Mouse (Mus musculus) erythroid progenitor cell, adult 5-6 weeks (primary cell): Measurements from ENCODE around the gene Spaar. TPM values are rescaled to one million over a fixed set of nuclear protein-coding genes. Genes with fewer than 3 reads are reported as not detected.
A peak's percentile ranks its signal among the peaks of the same experiment; 100 is the strongest.

ENCODE experiments used
- ATAC-seq: replicated peaks from 2 replicates; pipeline ENCODE4 v1.8.0; 2016; ENCODE audit warnings: moderate number of reproducible peaks, mild to moderate bottlenecking, moderate TSS enrichment, inconsistent platforms; ENCODE audit not compliant: poor library complexity, low FRiP score, severe bottlenecking
- total RNA-seq, 2 experiments: library from RNA; stranded (forward) in 1 of 2; stranded (reverse) in 1 of 2; fragments of 150-400 nt in 1 of 2; fragments of 186-747, 209-891 nt in 1 of 2; gene quantifications; 2 replicates each; pipeline versions ENCODE4 v1.2.3 to v1.2.4; 2015 to 2017; ENCODE audit warnings: low replicate concordance in 2 of 2

Gene Spaar
- total RNA-seq (2015; ENCODE audit: low replicate concordance) (not detected in 2 replicates), total RNA-seq (2017; ENCODE audit: low replicate concordance) (not detected in 2 replicates)

- ATAC-seq: no peak
Observed at GRCm38 (mm10) chr4:43729794-43730550, at the start of gene Spaar. Spaar (plus strand) TSS chr4:43730034.

- ATAC-seq: no peak
Observed at GRCm38 (mm10) chr4:43690021-43690420, 39.8 kb upstream of the Spaar start.

GRCm38 (mm10) chr4:43691026-43691425 lies 38.8 kb upstream of the Spaar start:
- no peak for ATAC-seq

- ATAC-seq: no peak
Observed at GRCm38 (mm10) chr4:43693806-43694241, 36.0 kb upstream of the Spaar start.

- ATAC-seq: no peak
Observed at GRCm38 (mm10) chr4:43694439-43695248, 35.2 kb upstream of the Spaar start.

GRCm38 (mm10) chr4:43695249-43695671 lies 34.6 kb upstream of the Spaar start:
- no peak for ATAC-seq

- no peak for ATAC-seq
Observed at GRCm38 (mm10) chr4:43696561-43696960, 33.3 kb upstream of the Spaar start.

- ATAC-seq: no peak
Observed at GRCm38 (mm10) chr4:43700707-43701106, 29.1 kb upstream of the Spaar start, which contains the start of gene Olfr70. Olfr70 (minus strand) TSS chr4:43700807.

- no peak for ATAC-seq
Observed at GRCm38 (mm10) chr4:43703439-43703838, 26.4 kb upstream of the Spaar start.

GRCm38 (mm10) chr4:43703851-43704250 lies 26.0 kb upstream of the Spaar start:
- no peak for ATAC-seq

GRCm38 (mm10) chr4:43705991-43706390 lies 23.8 kb upstream of the Spaar start:
- ATAC-seq: no peak

- ATAC-seq: no peak
Observed at GRCm38 (mm10) chr4:43709869-43710268, 20.0 kb upstream of the Spaar start, which contains the start of gene Olfr71. Olfr71 (minus strand) TSS chr4:43710255.

- 0 out of 2 replicates have a peak, but pooled peaks have one; percentile 46 for ATAC-seq
Observed at GRCm38 (mm10) chr4:43711821-43712220, 18.0 kb upstream of the Spaar start.

- ATAC-seq: no peak
Observed at GRCm38 (mm10) chr4:43713652-43714219, 16.1 kb upstream of the Spaar start.

GRCm38 (mm10) chr4:43720491-43721228 lies 9.2 kb upstream of the Spaar start:
- ATAC-seq: no peak

- no peak for ATAC-seq
Observed at GRCm38 (mm10) chr4:43722191-43722590, 7.6 kb upstream of the Spaar start.

GRCm38 (mm10) chr4:43724764-43725163 lies 5.1 kb upstream of the Spaar start:
- no peak for ATAC-seq

GRCm38 (mm10) chr4:43726228-43726993 lies 3.4 kb upstream of the Spaar start:
- no peak for ATAC-seq

GRCm38 (mm10) chr4:43726995-43727394 lies 2.8 kb upstream of the Spaar start, which contains the start of gene Hrct1:
Hrct1 (plus strand) TSS chr4:43727188.
- no peak for ATAC-seq
